Mouse (Mus musculus): Measurements from ENCODE around the gene Agap3. TPM values are rescaled to one million over a fixed set of nuclear protein-coding genes. Genes with fewer than 3 reads are reported as not detected.

The Agap3 gene
- polyA plus RNA-seq (2014; fragmentation: Nextera tagmentation; extraction: Ambion mirVana), result 61.0 and 72.0 TPM in 2 replicates

GRCm38 (mm10) chr5:24452030-24452690, at the start of gene Agap3:
TSS of gene Agap3 (plus strand) at chr5:24452177.
- Histone ChIP-seq H3K36me3 (ENCODE audit: control insufficient read depth, insufficient read depth, low read length) (peaks cover 2% of the 10 kb centered on the region; the same call in 1 of the 2 replicates), H3K27ac (ENCODE audit: low read depth, low read length) (peak within 1 kb of the TSS; percentile 95), H3K4me2 (ENCODE audit: low read depth) (peak within 1 kb of the TSS; percentile 93), H3K27me3 (ENCODE audit: control insufficient read depth, insufficient read depth, low read length) (no peaks in the 10 kb centered on the region), H3K9me3 (ENCODE audit: control insufficient read depth, low read length) (no peaks in the 10 kb centered on the region), H3K4me3 (ENCODE audit: low read depth, low read length) (peak within 1 kb of the TSS; percentile 92), H3K9ac (ENCODE audit: low read length) (peak within 1 kb of the TSS; percentile 96), H3K4me1 (ENCODE audit: control insufficient read depth, insufficient read depth, low read length) (peaks cover 40% of the 10 kb centered on the region)
- ATAC-seq (ENCODE audit: insufficient read depth, low FRiP score, low TSS enrichment), result peak; percentile 10
- WGBS, result under 1% methylated on average over 41 of the region's 85 CpGs
- DNase-seq (ENCODE audit: low spot score), result peak; percentile 55

- ATAC-seq (ENCODE audit: insufficient read depth, low FRiP score, low TSS enrichment) (no peak), DNase-seq (ENCODE audit: low spot score) (no peak)
- H3K36me3 ChIP-seq (ENCODE audit: control insufficient read depth, insufficient read depth, low read length), result no peaks in the 10 kb centered on the region; the same call in 1 of the 2 replicates
- H3K27me3 ChIP-seq (ENCODE audit: control insufficient read depth, insufficient read depth, low read length), result no peaks in the 10 kb centered on the region
- no peaks in the 10 kb centered on the region for H3K9me3 ChIP-seq (ENCODE audit: control insufficient read depth, low read length)
- no peak overlapping the region for H3K4me2 ChIP-seq (ENCODE audit: low read depth)
- no peak overlapping the region for H3K9ac ChIP-seq (ENCODE audit: low read length)
- H3K4me3 ChIP-seq (ENCODE audit: low read depth, low read length), result no peak overlapping the region
- H3K27ac ChIP-seq (ENCODE audit: low read depth, low read length), result no peak overlapping the region
- WGBS, result 84% methylated on average over 6 of the region's 6 CpGs
- no peaks in the 10 kb centered on the region for H3K4me1 ChIP-seq (ENCODE audit: control insufficient read depth, insufficient read depth, low read length)
Observed at GRCm38 (mm10) chr5:24404594-24405360, 47.2 kb upstream of the Agap3 start.

GRCm38 (mm10) chr5:24405389-24405876, 46.5 kb upstream of the Agap3 start:
- Histone ChIP-seq H3K36me3 (ENCODE audit: control insufficient read depth, insufficient read depth, low read length) (no peaks in the 10 kb centered on the region; the same call in 1 of the 2 replicates), H3K4me1 (ENCODE audit: control insufficient read depth, insufficient read depth, low read length) (no peaks in the 10 kb centered on the region), H3K4me2 (ENCODE audit: low read depth) (no peak overlapping the region), H3K27me3 (ENCODE audit: control insufficient read depth, insufficient read depth, low read length) (no peaks in the 10 kb centered on the region), H3K4me3 (ENCODE audit: low read depth, low read length) (no peak overlapping the region), H3K9me3 (ENCODE audit: control insufficient read depth, low read length) (no peaks in the 10 kb centered on the region), H3K9ac (ENCODE audit: low read length) (no peak overlapping the region), H3K27ac (ENCODE audit: low read depth, low read length) (no peak overlapping the region)
- 67% methylated on average over 3 of the region's 3 CpGs for WGBS
- no peak for ATAC-seq (ENCODE audit: insufficient read depth, low FRiP score, low TSS enrichment)
- no peak for DNase-seq (ENCODE audit: low spot score)

- H3K4me3 ChIP-seq (ENCODE audit: low read depth, low read length), result no peak overlapping the region
- no peak for ATAC-seq (ENCODE audit: insufficient read depth, low FRiP score, low TSS enrichment)
- no peaks in the 10 kb centered on the region for H3K27me3 ChIP-seq (ENCODE audit: control insufficient read depth, insufficient read depth, low read length)
- no peak for DNase-seq (ENCODE audit: low spot score)
- H3K36me3 ChIP-seq (ENCODE audit: control insufficient read depth, insufficient read depth, low read length), result no peaks in the 10 kb centered on the region; the same call in 1 of the 2 replicates
- no peak overlapping the region for H3K4me2 ChIP-seq (ENCODE audit: low read depth)
- no peak overlapping the region for H3K9ac ChIP-seq (ENCODE audit: low read length)
- no peak overlapping the region for H3K27ac ChIP-seq (ENCODE audit: low read depth, low read length)
- H3K4me1 ChIP-seq (ENCODE audit: control insufficient read depth, insufficient read depth, low read length), result no peaks in the 10 kb centered on the region
- 96% methylated on average over 13 of the region's 13 CpGs for WGBS
- H3K9me3 ChIP-seq (ENCODE audit: control insufficient read depth, low read length), result no peaks in the 10 kb centered on the region
Observed at GRCm38 (mm10) chr5:24408651-24409050, 43.3 kb upstream of the Agap3 start.

GRCm38 (mm10) chr5:24409466-24409865, 42.5 kb upstream of the Agap3 start:
- no peaks in the 10 kb centered on the region for H3K4me1 ChIP-seq (ENCODE audit: control insufficient read depth, insufficient read depth, low read length)
- H3K36me3 ChIP-seq (ENCODE audit: control insufficient read depth, insufficient read depth, low read length), result no peaks in the 10 kb centered on the region; the same call in 1 of the 2 replicates
- no peaks in the 10 kb centered on the region for H3K27me3 ChIP-seq (ENCODE audit: control insufficient read depth, insufficient read depth, low read length)
- H3K9me3 ChIP-seq (ENCODE audit: control insufficient read depth, low read length), result no peaks in the 10 kb centered on the region
- no peak overlapping the region for H3K9ac ChIP-seq (ENCODE audit: low read length)
- no peak overlapping the region for H3K27ac ChIP-seq (ENCODE audit: low read depth, low read length)
- WGBS, result 79% methylated on average over 2 of the region's 2 CpGs
- no peak overlapping the region for H3K4me2 ChIP-seq (ENCODE audit: low read depth)
- no peak overlapping the region for H3K4me3 ChIP-seq (ENCODE audit: low read depth, low read length)
- DNase-seq (ENCODE audit: low spot score), result no peak
- ATAC-seq (ENCODE audit: insufficient read depth, low FRiP score, low TSS enrichment), result no peak

- DNase-seq (ENCODE audit: low spot score) (no peak), ATAC-seq (ENCODE audit: insufficient read depth, low FRiP score, low TSS enrichment) (no peak)
- Histone ChIP-seq H3K4me3 (ENCODE audit: low read depth, low read length) (no peak overlapping the region), H3K27me3 (ENCODE audit: control insufficient read depth, insufficient read depth, low read length) (no peaks in the 10 kb centered on the region), H3K36me3 (ENCODE audit: control insufficient read depth, insufficient read depth, low read length) (no peaks in the 10 kb centered on the region), H3K4me2 (ENCODE audit: low read depth) (no peak overlapping the region), H3K9me3 (ENCODE audit: control insufficient read depth, low read length) (no peaks in the 10 kb centered on the region), H3K27ac (ENCODE audit: low read depth, low read length) (no peak overlapping the region), H3K9ac (ENCODE audit: low read length) (no peak overlapping the region), H3K4me1 (ENCODE audit: control insufficient read depth, insufficient read depth, low read length) (peaks cover 4% of the 10 kb centered on the region; the same call in 1 of the 2 replicates)
- 88% methylated on average over 2 of the region's 2 CpGs for WGBS
Observed at GRCm38 (mm10) chr5:24412063-24412462, 39.9 kb upstream of the Agap3 start.

GRCm38 (mm10) chr5:24413042-24413693, 38.8 kb upstream of the Agap3 start, which contains the start of gene Asic3:
TSS of gene Asic3 (plus strand) at chr5:24413392.
- no peak within 1 kb of the TSS for H3K4me3 ChIP-seq (ENCODE audit: low read depth, low read length)
- no peaks in the 10 kb centered on the region for H3K36me3 ChIP-seq (ENCODE audit: control insufficient read depth, insufficient read depth, low read length)
- ATAC-seq (ENCODE audit: insufficient read depth, low FRiP score, low TSS enrichment) (no peak), DNase-seq (ENCODE audit: low spot score) (no peak)
- H3K9me3 ChIP-seq (ENCODE audit: control insufficient read depth, low read length), result no peaks in the 10 kb centered on the region
- WGBS, result 60% methylated on average over 11 of the region's 11 CpGs
- H3K9ac ChIP-seq (ENCODE audit: low read length), result no peak within 1 kb of the TSS
- H3K27ac ChIP-seq (ENCODE audit: low read depth, low read length), result no peak within 1 kb of the TSS
- peaks cover 4% of the 10 kb centered on the region; the same call in 1 of the 2 replicates for H3K4me1 ChIP-seq (ENCODE audit: control insufficient read depth, insufficient read depth, low read length)
- H3K4me2 ChIP-seq (ENCODE audit: low read depth), result no peak within 1 kb of the TSS
- H3K27me3 ChIP-seq (ENCODE audit: control insufficient read depth, insufficient read depth, low read length), result no peaks in the 10 kb centered on the region

GRCm38 (mm10) chr5:24413938-24414337, 38.0 kb upstream of the Agap3 start:
- Histone ChIP-seq H3K9ac (ENCODE audit: low read length) (no peak overlapping the region), H3K4me3 (ENCODE audit: low read depth, low read length) (no peak overlapping the region), H3K9me3 (ENCODE audit: control insufficient read depth, low read length) (no peaks in the 10 kb centered on the region), H3K4me1 (ENCODE audit: control insufficient read depth, insufficient read depth, low read length) (peaks cover 4% of the 10 kb centered on the region; the same call in 1 of the 2 replicates), H3K36me3 (ENCODE audit: control insufficient read depth, insufficient read depth, low read length) (no peaks in the 10 kb centered on the region), H3K4me2 (ENCODE audit: low read depth) (no peak overlapping the region), H3K27ac (ENCODE audit: low read depth, low read length) (no peak overlapping the region), H3K27me3 (ENCODE audit: control insufficient read depth, insufficient read depth, low read length) (no peaks in the 10 kb centered on the region)
- DNase-seq (ENCODE audit: low spot score), result no peak
- ATAC-seq (ENCODE audit: insufficient read depth, low FRiP score, low TSS enrichment), result no peak
- WGBS, result 89% methylated on average over 13 of the region's 13 CpGs
